Mouse (Mus musculus): ENCODE data around the gene Anapc2. TPM values are rescaled to one million over a fixed set of nuclear protein-coding genes. Genes with fewer than 3 reads are reported as not detected.

The Anapc2 gene
- total and polyA plus RNA-seq, 3 experiments, result 9.8 to 67.0 TPM; not detected in 1

GRCm38 (mm10) chr2:25224492-25224765, 47.8 kb upstream of the Anapc2 start, which contains the start of gene Tubb4b (continued):
- TF ChIP-seq ETS1 (IDR thresholded peaks at IDR 0.05; ENCODE audit: low read depth, low read length), result no peak

GRCm38 (mm10) chr2:25224766-25225752, 47.2 kb upstream of the Anapc2 start:
- H3K4me3 ChIP-seq (ENCODE audit: control insufficient read depth in 1 of 2, insufficient read depth in 1 of 2, low read depth in 2 of 2, low read length in 2 of 2), result peak overlapping the region; percentile 65 to 93
- peaks cover 17% of the 10 kb centered on the region for H3K79me2 ChIP-seq (ENCODE audit: control insufficient read depth, insufficient read depth, low read length, poor library complexity)
- peak overlapping the region; percentile 99 for H3K9ac ChIP-seq (ENCODE audit: control insufficient read depth, low read depth, low read length, poor library complexity, severe bottlenecking)
- H3K27ac ChIP-seq (ENCODE audit: control insufficient read depth, low read depth, low read length), result peak overlapping the region; percentile 100
- H3K4me1 ChIP-seq (ENCODE audit: control insufficient read depth in 1 of 2, insufficient read depth in 2 of 2, low read length in 2 of 2), result peaks cover 6 to 18% of the 10 kb centered on the region in 2 experiments; a peak in 3 of 4 replicates
- no peaks in the 10 kb centered on the region for H3K27me3 ChIP-seq (ENCODE audit: control insufficient read depth in 1 of 2, insufficient read depth in 2 of 2, low read length in 2 of 2)
- H3K36me3 ChIP-seq (ENCODE audit: control insufficient read depth in 1 of 2, insufficient read depth in 2 of 2, low read length in 2 of 2), result peaks cover 6 to 8% of the 10 kb centered on the region in 2 experiments
- DNase-seq (ENCODE audit: low read depth, low spot score), result peak; percentile 99
- H3K9me3 ChIP-seq (replicated peaks; ENCODE audit: insufficient read depth, low read length), result no peaks in the 10 kb centered on the region
- peak; percentile 59; the same call in 1 of the 2 replicates for TF ChIP-seq SIN3A (IDR thresholded peaks at IDR 0.05; ENCODE audit: low read length)
- TF ChIP-seq GABPA (IDR thresholded peaks at IDR 0.05; ENCODE audit: low read depth, low read length), result no peak
- TF ChIP-seq MAX (IDR thresholded peaks at IDR 0.05; ENCODE audit: low read length), result peak; percentile 30; the same call in 1 of the 2 replicates
- no peak for TF ChIP-seq MEF2A (IDR thresholded peaks at IDR 0.05; ENCODE audit: extremely low read depth, insufficient replicate concordance, low read depth, low read length, poor library complexity, severe bottlenecking)
- TF ChIP-seq RCOR1 (IDR thresholded peaks at IDR 0.05; ENCODE audit: low read depth, low read length), result no peak
- TF ChIP-seq MYB (IDR thresholded peaks at IDR 0.05; ENCODE audit: low read depth, low read length), result no peak
- no peak for TF ChIP-seq SMC3 (IDR thresholded peaks at IDR 0.05; ENCODE audit: low read depth, low read length)
- TF ChIP-seq MYC (IDR thresholded peaks at IDR 0.05; ENCODE audit: low read depth, low read length), result no peak; the same call in 1 of the 2 replicates
- no peak for TF ChIP-seq USF2 (IDR thresholded peaks at IDR 0.05; ENCODE audit: borderline replicate concordance in 1 of 2, insufficient read depth in 1 of 2, low read depth in 1 of 2, low read length in 2 of 2)
- no peak for TF ChIP-seq JUND (IDR thresholded peaks at IDR 0.05; ENCODE audit: low read depth, low read length)
- no peak for TF ChIP-seq MAFK (IDR thresholded peaks at IDR 0.05; ENCODE audit: borderline replicate concordance, low read depth, low read length)
- no peak; the same call in 1 of the 2 replicates for TF ChIP-seq KAT2A (conservative IDR thresholded peaks at IDR 0.05; ENCODE audit: low read depth, low read length)
- TF ChIP-seq ZC3H11A (IDR thresholded peaks at IDR 0.05; ENCODE audit: low read depth, low read length), result no peak
- TF ChIP-seq BHLHE40 (IDR thresholded peaks at IDR 0.05; ENCODE audit: borderline replicate concordance, low read depth, low read length), result no peak
- TF ChIP-seq NELFE (IDR thresholded peaks at IDR 0.05; ENCODE audit: low read depth, low read length), result no peak
- TF ChIP-seq E2F4 (IDR thresholded peaks at IDR 0.05; ENCODE audit: borderline replicate concordance, low read depth, low read length), result no peak
- no peak for TF ChIP-seq ZKSCAN1 (IDR thresholded peaks at IDR 0.05; ENCODE audit: low read depth, low read length)
- peak; percentile 80 for TF ChIP-seq CHD2 (IDR thresholded peaks at IDR 0.05; ENCODE audit: low read length)
- TF ChIP-seq POLR2A (IDR thresholded peaks at IDR 0.05; ENCODE audit: control insufficient read depth in 1 of 2, insufficient read depth in 1 of 2, low read depth in 1 of 2, low read length in 2 of 2, poor library complexity in 1 of 2), result no peak; a peak in 1 of 4 replicates
- TF ChIP-seq CTCF (IDR thresholded peaks at IDR 0.05 in 2 of 3, conservative IDR thresholded peaks at IDR 0.05 in 1 of 3; ENCODE audit: control insufficient read depth in 1 of 3, insufficient read depth in 1 of 3, low read depth in 2 of 3, low read length in 3 of 3, poor library complexity in 1 of 3, severe bottlenecking in 1 of 3), result no peak
- TF ChIP-seq TAL1 (IDR thresholded peaks at IDR 0.05; ENCODE audit: low read length), result no peak
- 0 out of 2 replicates have a peak, but pooled peaks have one; percentile 9 for TF ChIP-seq USF1 (IDR thresholded peaks at IDR 0.05; ENCODE audit: low read depth, low read length)
- no peak for TF ChIP-seq RAD21 (IDR thresholded peaks at IDR 0.05; ENCODE audit: low read depth, low read length)
- TF ChIP-seq GATA1 (IDR thresholded peaks at IDR 0.05; ENCODE audit: low read depth, low read length), result 0 out of 2 replicates have a peak, but pooled peaks have one; percentile 5
- peak; percentile 77; the same call in 1 of the 2 replicates for TF ChIP-seq CHD1 (IDR thresholded peaks at IDR 0.05; ENCODE audit: low read depth, low read length)
- TF ChIP-seq HCFC1 (IDR thresholded peaks at IDR 0.05; ENCODE audit: low read depth, low read length), result peak; percentile 74
- TF ChIP-seq MXI1 (IDR thresholded peaks at IDR 0.05; ENCODE audit: low read depth, low read length), result peak; percentile 74
- no peak; the same call in 1 of the 2 replicates for TF ChIP-seq POLR2AphosphoS2 (IDR thresholded peaks at IDR 0.05; ENCODE audit: low read length)
- peak; percentile 12; the same call in 1 of the 2 replicates for TF ChIP-seq TCF12 (IDR thresholded peaks at IDR 0.05; ENCODE audit: low read depth, low read length)
- TF ChIP-seq TBP (IDR thresholded peaks at IDR 0.05; ENCODE audit: low read depth, low read length), result no peak
- peak; percentile 72 for TF ChIP-seq NRF1 (IDR thresholded peaks at IDR 0.05; ENCODE audit: insufficient read depth, low read depth, low read length, poor library complexity, severe bottlenecking)
- peak; percentile 57 for TF ChIP-seq ZNF384 (IDR thresholded peaks at IDR 0.05; ENCODE audit: low read depth, low read length)
